Mouse (Mus musculus): Measurements from ENCODE around the gene Snap29. TPM values are rescaled to one million over a fixed set of nuclear protein-coding genes. Genes with fewer than 3 reads are reported as not detected.
A peak's percentile ranks its signal among the peaks of the same experiment; 100 is the strongest.

Gene Snap29
- polyA plus RNA-seq (2012; rRNA removed): 4.6 and 7.3 TPM in 2 replicates

DNA sequence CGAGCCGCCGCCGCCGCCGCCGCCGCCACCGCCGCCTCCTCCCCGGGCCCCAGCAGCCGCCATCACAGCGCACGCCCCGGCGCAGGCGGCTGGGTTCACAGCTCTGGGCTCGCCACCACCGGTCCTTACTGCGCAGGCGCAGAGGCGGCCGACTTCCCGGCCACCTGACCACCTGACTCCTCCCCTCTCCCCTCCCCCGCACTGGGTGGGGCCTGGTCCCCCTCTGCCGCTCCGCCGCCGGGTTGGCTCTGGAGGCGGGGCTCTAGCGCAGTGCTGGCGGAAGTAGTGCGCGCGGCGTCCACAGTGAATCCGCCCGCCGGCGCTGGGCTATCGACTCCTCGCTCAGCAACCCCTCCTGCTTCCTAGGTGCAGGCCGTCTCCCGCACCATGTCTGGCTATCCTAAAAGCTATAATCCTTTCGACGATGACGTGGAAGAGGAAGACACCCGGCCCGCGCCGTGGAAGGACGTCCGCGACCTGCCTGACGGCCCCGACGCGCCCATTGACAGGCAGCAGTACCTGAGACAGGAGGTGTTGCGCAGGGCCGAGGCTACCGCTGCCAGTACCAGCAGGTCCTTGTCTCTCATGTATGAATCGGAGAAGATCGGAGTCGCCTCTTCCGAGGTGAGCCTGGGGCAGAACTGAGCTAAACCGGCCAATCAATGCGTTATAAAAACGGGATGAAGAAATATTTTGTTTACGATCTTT is at the start of gene Snap29, which contains the start of gene Pi4ka:
TSS of gene Snap29 (plus strand) at position 251 of the 708 bp plus-strand sequence.
TSS of gene Pi4ka (minus strand) at position 579 of the 708 bp plus-strand sequence.
- Histone ChIP-seq H3K4me3 (replicated peaks; ENCODE audit: extremely low read depth, low read depth, low read length) (peak within 1 kb of the TSS; percentile 99), H3K4me1 (ENCODE audit: control insufficient read depth, insufficient read depth, low read length) (peaks cover 8% of the 10 kb centered on the region; the same call in 1 of the 2 replicates)
- TF ChIP-seq CTCF (IDR thresholded peaks at IDR 0.05; ENCODE audit: insufficient read depth, low read length) (no peak), POLR2A (IDR thresholded peaks at IDR 0.05; ENCODE audit: borderline replicate concordance, extremely low read depth, low read depth, low read length) (peak; percentile 59; the same call in 1 of the 2 replicates)
- peak; percentile 100 for DNase-seq
- under 1% methylated on average over 64 of the region's 69 CpGs for WGBS

DNA sequence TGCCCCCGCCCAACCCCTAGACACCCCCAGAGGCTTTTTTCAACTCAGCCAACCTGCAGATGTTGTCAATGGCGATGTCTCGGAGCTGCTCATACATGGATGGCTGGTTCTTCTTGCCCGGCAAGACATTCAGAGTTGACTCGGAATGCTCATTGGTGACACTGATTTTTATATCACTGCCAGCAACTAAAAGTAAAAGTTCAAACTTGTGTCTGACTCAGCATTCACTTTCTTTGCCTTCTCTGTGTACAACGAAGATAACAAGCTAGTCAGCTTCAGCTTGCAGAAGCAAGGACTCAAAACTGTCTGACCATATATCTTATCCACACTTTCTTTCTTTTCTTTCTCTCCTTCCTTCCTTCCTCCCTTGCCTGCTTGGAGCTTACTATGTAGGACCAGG is 49.8 kb upstream of the Snap29 start:
- Histone ChIP-seq H3K4me1 (ENCODE audit: control insufficient read depth, insufficient read depth, low read length) (no peaks in the 10 kb centered on the region), H3K4me3 (replicated peaks; ENCODE audit: extremely low read depth, low read depth, low read length) (no peak overlapping the region)
- TF ChIP-seq POLR2A (IDR thresholded peaks at IDR 0.05; ENCODE audit: borderline replicate concordance, extremely low read depth, low read depth, low read length) (no peak), CTCF (IDR thresholded peaks at IDR 0.05; ENCODE audit: insufficient read depth, low read length) (no peak)
- 87% methylated on average over 6 of the region's 6 CpGs for WGBS
- DNase-seq: no peak

- 96% methylated on average over 4 of the region's 4 CpGs for WGBS
- no peak for TF ChIP-seq CTCF (IDR thresholded peaks at IDR 0.05; ENCODE audit: insufficient read depth, low read length)
- TF ChIP-seq POLR2A (IDR thresholded peaks at IDR 0.05; ENCODE audit: borderline replicate concordance, extremely low read depth, low read depth, low read length): no peak
- H3K4me3 ChIP-seq (replicated peaks; ENCODE audit: extremely low read depth, low read depth, low read length): no peak overlapping the region
- no peak for DNase-seq
- no peaks in the 10 kb centered on the region for H3K4me1 ChIP-seq (ENCODE audit: control insufficient read depth, insufficient read depth, low read length)
These were observed 47.0 kb upstream of the Snap29 start for GRCm38 (mm10) chr16:17358787-17359186.

DNA sequence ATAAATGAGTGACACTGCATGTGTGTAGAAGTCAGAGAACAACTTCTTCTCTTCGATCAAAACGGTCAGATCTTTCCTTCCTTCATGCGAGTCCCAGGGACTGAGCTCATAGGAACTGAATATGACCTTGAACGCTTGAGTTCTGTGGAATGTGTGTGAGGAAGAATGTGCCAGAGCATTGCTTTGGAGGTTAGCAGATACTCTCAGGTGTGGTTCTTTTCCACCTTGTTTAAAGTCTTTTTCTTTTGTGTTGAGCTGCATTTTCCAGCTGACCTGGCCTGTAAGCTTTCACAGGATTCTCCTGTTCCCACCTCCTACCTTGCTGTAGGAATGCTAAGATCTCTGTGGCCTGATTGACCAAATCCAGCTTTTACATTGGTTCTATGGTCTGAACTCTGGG is 23.5 kb upstream of the Snap29 start:
- Histone ChIP-seq H3K4me1 (ENCODE audit: control insufficient read depth, insufficient read depth, low read length) (no peaks in the 10 kb centered on the region), H3K4me3 (replicated peaks; ENCODE audit: extremely low read depth, low read depth, low read length) (no peak overlapping the region)
- no peak for TF ChIP-seq CTCF (IDR thresholded peaks at IDR 0.05; ENCODE audit: insufficient read depth, low read length)
- no peak for TF ChIP-seq POLR2A (IDR thresholded peaks at IDR 0.05; ENCODE audit: borderline replicate concordance, extremely low read depth, low read depth, low read length)
- no peak for DNase-seq
- 85% methylated on average over 4 of the region's 4 CpGs for WGBS

DNA sequence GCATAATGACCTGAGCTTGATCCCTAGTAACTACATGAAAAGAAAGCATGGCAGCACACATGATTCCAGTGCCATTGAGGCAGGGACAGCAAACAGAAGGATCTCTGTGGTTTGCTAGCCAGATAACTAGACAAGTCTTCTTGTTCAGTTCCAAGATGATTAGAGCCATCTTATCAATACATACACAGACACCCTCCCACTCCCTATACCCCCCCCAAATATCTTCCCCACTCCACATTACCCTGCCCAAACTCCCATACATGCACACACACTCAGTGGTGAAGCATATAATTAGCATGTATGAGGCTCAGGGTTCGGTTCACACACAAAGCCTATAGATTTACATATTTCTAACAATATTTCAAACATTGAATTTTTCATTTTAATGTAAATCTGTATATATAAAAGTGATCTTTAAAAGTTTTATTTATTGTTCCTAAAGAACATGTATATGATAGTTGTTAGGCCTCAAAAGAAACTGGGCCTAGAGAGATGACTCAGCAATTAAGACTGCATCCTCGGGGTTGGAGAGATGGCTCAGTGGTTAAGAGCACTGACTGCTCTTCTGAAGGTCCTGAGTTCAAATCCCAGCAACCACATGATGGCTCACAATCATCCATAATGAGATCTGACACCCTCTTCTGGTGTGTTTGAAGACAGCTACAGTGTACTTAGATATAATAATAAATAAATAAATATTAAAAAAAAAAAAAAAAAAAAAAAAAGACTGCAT is 22.0 kb upstream of the Snap29 start:
- 88% methylated on average over 2 of the region's 2 CpGs for WGBS
- Histone ChIP-seq H3K4me1 (ENCODE audit: control insufficient read depth, insufficient read depth, low read length) (no peaks in the 10 kb centered on the region), H3K4me3 (replicated peaks; ENCODE audit: extremely low read depth, low read depth, low read length) (no peak overlapping the region)
- DNase-seq: no peak
- no peak for TF ChIP-seq CTCF (IDR thresholded peaks at IDR 0.05; ENCODE audit: insufficient read depth, low read length)
- no peak for TF ChIP-seq POLR2A (IDR thresholded peaks at IDR 0.05; ENCODE audit: borderline replicate concordance, extremely low read depth, low read depth, low read length)

DNA sequence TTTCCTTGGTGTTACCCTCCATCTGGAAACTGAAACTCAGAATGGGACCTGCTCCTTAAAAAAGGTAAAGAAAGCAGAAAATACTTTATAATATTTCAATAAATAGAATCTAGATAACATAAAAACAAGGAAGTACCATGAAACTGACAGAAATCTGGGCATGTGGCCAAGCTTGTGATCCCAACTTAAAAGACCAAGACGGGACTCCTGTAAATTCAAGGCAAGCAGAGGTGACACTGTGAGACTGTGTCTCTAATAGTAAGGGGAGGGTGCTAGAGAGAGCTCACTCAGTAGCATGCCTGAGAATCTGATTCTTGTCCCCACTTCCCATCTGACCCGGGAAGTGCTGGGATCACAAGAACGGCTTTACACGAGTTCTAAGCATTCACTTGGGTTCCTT is 13.0 kb upstream of the Snap29 start:
- 44% methylated on average over 4 of the region's 4 CpGs for WGBS
- Histone ChIP-seq H3K4me1 (ENCODE audit: control insufficient read depth, insufficient read depth, low read length) (peaks cover 3% of the 10 kb centered on the region), H3K4me3 (replicated peaks; ENCODE audit: extremely low read depth, low read depth, low read length) (no peak overlapping the region)
- TF ChIP-seq CTCF (IDR thresholded peaks at IDR 0.05; ENCODE audit: insufficient read depth, low read length) (no peak), POLR2A (IDR thresholded peaks at IDR 0.05; ENCODE audit: borderline replicate concordance, extremely low read depth, low read depth, low read length) (no peak)
- DNase-seq: no peak

- no peak for DNase-seq
- 65% methylated on average over 1 of the region's 1 CpGs for WGBS
- Histone ChIP-seq H3K4me1 (ENCODE audit: control insufficient read depth, insufficient read depth, low read length) (peaks cover 3% of the 10 kb centered on the region), H3K4me3 (replicated peaks; ENCODE audit: extremely low read depth, low read depth, low read length) (no peak overlapping the region)
- TF ChIP-seq CTCF (IDR thresholded peaks at IDR 0.05; ENCODE audit: insufficient read depth, low read length) (0 out of 2 replicates have a peak, but pooled peaks have one; percentile 10), POLR2A (IDR thresholded peaks at IDR 0.05; ENCODE audit: borderline replicate concordance, extremely low read depth, low read depth, low read length) (no peak)
These were observed 2.9 kb upstream of the Snap29 start for GRCm38 (mm10) chr16:17402855-17403254.

GRCm38 (mm10) chr16:17405271-17405696 is 502 bp upstream of the Snap29 start:
- peak; percentile 74 for DNase-seq
- peaks cover 8% of the 10 kb centered on the region; the same call in 1 of the 2 replicates for H3K4me1 ChIP-seq (ENCODE audit: control insufficient read depth, insufficient read depth, low read length)
- TF ChIP-seq POLR2A (IDR thresholded peaks at IDR 0.05; ENCODE audit: borderline replicate concordance, extremely low read depth, low read depth, low read length) (peak; percentile 18; the same call in 1 of the 2 replicates), CTCF (IDR thresholded peaks at IDR 0.05; ENCODE audit: insufficient read depth, low read length) (no peak)
- WGBS: under 1% methylated on average over 22 of the region's 22 CpGs
- peak overlapping the region; percentile 96 for H3K4me3 ChIP-seq (replicated peaks; ENCODE audit: extremely low read depth, low read depth, low read length)

- H3K4me3 ChIP-seq (replicated peaks; ENCODE audit: extremely low read depth, low read depth, low read length): peak overlapping the region; percentile 99
- peaks cover 8% of the 10 kb centered on the region; the same call in 1 of the 2 replicates for H3K4me1 ChIP-seq (ENCODE audit: control insufficient read depth, insufficient read depth, low read length)
- no peak for DNase-seq
- 23% methylated on average over 9 of the region's 9 CpGs for WGBS
- TF ChIP-seq POLR2A (IDR thresholded peaks at IDR 0.05; ENCODE audit: borderline replicate concordance, extremely low read depth, low read depth, low read length) (no peak), CTCF (IDR thresholded peaks at IDR 0.05; ENCODE audit: insufficient read depth, low read length) (no peak)
These were observed 886 bp downstream of the Snap29 start for GRCm38 (mm10) chr16:17406512-17407231.

Measured in lung, adult 2 months (tissue).